Mouse (Mus musculus): ENCODE measurements around the gene Slc52a3.

GRCm38 (mm10) chr2:152051985-152052384 lies 55.7 kb downstream of the Slc52a3 start:
- no peak for TF ChIP-seq CTCF (IDR thresholded peaks at IDR 0.05; ENCODE audit: borderline replicate concordance, insufficient read depth, low read length)
- TF ChIP-seq POLR2A (IDR thresholded peaks at IDR 0.05; ENCODE audit: low read depth, low read length) = no peak

Data from embryonic fibroblast, embryonic 13.5 days (primary cell).